Mouse (Mus musculus): ENCODE results near the gene Csad. TPM values are rescaled to one million over a fixed set of nuclear protein-coding genes. Genes with fewer than 3 reads are reported as not detected.
A peak's percentile ranks its signal among the peaks of the same experiment; 100 is the strongest.

Csad gene
- polyA plus RNA-seq, 1 experiment from 2014 or later: 106 TPM

DNA sequence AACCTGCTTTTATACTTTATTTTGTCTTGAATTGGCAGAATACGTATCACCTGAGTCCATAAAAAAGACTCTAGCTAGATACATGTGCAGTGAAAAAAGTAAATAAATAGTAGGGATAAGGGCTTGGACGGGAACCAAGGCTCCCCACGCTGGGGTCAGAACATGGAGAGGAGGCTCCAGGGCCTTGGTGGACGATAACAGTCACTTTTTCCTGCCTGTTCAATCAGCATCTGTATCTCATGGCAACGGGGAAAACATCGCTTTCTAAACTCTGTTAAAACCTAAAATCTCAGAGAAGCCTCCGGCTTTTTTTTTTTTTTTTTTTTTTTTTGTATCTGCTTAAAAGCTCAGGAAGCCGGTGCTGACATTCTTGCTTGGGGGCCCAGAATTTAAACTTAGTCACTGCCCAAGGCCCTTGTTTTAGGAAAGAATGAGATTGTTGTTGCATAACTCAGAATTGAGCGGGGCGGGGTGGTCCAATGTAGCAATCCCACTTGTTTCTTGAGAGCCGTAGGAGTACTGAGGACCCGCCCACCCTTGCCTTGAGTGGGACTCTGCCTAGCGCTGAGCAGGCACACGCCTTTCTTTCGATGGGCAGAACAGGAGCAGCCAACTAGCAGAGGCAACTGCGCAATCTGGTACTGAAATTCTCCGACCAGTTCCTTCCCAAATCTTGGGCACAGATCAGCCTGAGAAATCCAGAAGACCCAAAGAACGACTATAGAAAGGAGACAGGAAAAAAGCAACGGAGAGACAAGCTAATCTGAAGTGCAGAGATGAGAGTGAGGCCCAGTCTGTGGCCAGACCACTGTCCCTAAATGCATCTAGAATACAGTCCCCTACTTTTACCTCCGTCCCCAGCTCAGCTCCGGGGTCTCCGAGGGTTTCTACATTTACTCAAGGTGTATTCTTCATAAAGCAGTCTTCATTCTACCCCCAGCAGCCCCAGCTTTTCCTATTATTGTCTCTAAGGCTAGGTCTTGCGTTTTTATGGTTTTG is 61.3 kb downstream of the Csad start:
- Histone ChIP-seq H3K4me1 (peaks cover 37% of the 10 kb centered on the region), H3K4me2 (replicated peaks) (no peak overlapping the region), H3K9ac (no peak overlapping the region), H3K9me3 (replicated peaks) (no peaks in the 10 kb centered on the region), H3K4me3 (replicated peaks) (no peak overlapping the region), H3K36me3 (no peaks in the 10 kb centered on the region), H3K27me3 (peaks cover 21% of the 10 kb centered on the region), H3K27ac (replicated peaks) (no peak overlapping the region)
- ATAC-seq (ENCODE audit: insufficient number of reproducible peaks, low FRiP score, low TSS enrichment, low read depth): peak; percentile 65; the same call in 1 of the 2 replicates
- WGBS: 40% methylated on average over 23 of the region's 23 CpGs

DNA sequence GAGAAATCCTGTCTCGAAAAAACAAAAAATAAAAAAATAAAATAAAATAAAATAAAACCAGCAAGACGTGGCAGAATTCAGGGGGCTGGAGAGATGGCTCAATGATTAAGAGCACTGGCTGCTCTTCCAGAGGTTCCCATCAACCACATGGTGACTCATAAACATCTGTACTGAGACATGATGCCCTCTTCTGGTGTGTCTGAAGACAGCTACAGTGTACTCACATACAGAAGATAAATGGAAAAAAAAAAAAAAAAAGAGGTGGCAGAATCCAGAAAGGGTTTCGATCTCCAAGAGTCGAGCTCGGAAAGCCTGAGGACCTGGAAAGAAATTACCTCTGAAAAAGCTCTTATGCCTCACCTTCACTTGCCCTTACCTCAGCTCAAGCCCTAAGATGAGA is 63.4 kb downstream of the Csad start:
- WGBS: 89% methylated on average over 5 of the region's 5 CpGs
- Histone ChIP-seq H3K36me3 (no peaks in the 10 kb centered on the region), H3K9ac (no peak overlapping the region), H3K4me1 (peaks cover 38% of the 10 kb centered on the region), H3K27ac (replicated peaks) (no peak overlapping the region), H3K4me3 (replicated peaks) (no peak overlapping the region), H3K9me3 (replicated peaks) (no peaks in the 10 kb centered on the region), H3K4me2 (replicated peaks) (no peak overlapping the region), H3K27me3 (peaks cover 21% of the 10 kb centered on the region)
- no peak for ATAC-seq (ENCODE audit: insufficient number of reproducible peaks, low FRiP score, low TSS enrichment, low read depth)

DNA sequence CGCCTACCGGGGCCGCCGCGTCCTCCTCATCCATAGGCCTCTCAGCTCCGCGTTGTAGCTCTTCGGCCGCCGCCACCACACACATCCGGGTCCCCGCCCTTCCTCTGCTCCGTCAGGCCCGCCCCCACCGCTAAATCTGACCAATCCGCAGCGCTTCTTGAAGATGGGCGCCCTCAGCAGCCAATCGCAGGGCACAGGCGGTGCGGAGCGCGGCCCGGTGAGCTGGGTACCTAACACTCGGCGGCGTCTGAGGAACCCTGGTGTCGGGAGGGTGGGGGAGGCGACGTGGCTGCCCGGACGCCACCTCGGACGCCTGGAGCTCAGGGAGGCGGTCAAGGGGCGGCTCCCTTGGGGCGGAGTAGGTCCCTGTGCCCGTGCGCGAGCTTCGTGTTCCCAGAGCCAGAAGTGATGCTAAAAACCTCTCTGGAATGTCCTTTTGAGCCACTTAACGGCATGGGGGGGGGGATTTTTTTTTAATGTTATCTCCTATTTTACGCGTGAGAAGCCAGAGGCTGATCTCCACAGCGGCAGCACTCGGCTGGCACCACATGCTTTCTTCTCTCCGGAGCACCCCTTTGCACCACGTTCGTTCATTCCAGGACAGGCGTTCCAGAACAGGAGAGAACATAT is 68.3 kb downstream of the Csad start, which contains the start of gene Spryd3:
Spryd3 (minus strand) TSS at position 106 of the 630 bp plus-strand sequence.
- Histone ChIP-seq H3K27me3 (no peaks in the 10 kb centered on the region), H3K4me2 (replicated peaks) (peak within 1 kb of the TSS; percentile 83), H3K36me3 (peaks cover 18% of the 10 kb centered on the region), H3K27ac (replicated peaks) (peak within 1 kb of the TSS; percentile 82), H3K4me3 (replicated peaks) (peak within 1 kb of the TSS; percentile 86), H3K9ac (peak within 1 kb of the TSS; percentile 82), H3K4me1 (peaks cover 14% of the 10 kb centered on the region), H3K9me3 (replicated peaks) (no peaks in the 10 kb centered on the region)
- peak; percentile 99 for ATAC-seq (ENCODE audit: insufficient number of reproducible peaks, low FRiP score, low TSS enrichment, low read depth)
- under 1% methylated on average over 49 of the region's 50 CpGs for WGBS

DNA sequence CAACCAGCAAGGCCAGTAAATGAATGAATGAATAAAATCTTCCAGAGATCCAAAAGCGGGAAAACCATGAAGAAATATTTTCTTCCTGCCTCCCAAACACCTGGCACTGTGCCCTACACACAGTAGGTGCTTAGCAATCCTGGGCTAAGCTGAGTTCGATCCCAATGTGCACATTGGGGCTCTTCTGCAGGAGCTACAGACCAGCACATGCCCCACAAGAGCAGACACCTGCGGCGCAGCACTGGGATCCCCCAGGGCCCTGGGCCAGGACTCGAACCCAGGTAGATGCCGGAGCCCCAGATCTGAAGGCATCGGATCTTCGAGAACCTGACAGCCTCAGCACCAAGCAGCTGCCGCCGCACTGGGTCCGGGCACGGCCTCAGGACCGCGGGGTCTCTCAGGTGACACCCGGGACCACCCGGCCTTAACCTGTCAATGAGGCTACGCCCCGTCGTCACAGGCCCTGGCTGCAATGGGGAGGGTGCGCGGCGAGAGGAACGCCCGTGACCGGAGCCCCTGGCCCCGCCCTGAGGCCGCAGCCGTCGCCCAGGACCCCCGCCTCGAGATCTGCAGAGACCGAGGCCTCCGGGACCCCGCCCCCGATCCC is 68.9 kb downstream of the Csad start:
- Histone ChIP-seq H3K9me3 (replicated peaks) (no peaks in the 10 kb centered on the region), H3K4me2 (replicated peaks) (peak overlapping the region; percentile 83), H3K4me3 (replicated peaks) (peak overlapping the region; percentile 86), H3K27me3 (no peaks in the 10 kb centered on the region), H3K27ac (replicated peaks) (peak overlapping the region; percentile 82), H3K4me1 (peaks cover 14% of the 10 kb centered on the region), H3K36me3 (peaks cover 23% of the 10 kb centered on the region), H3K9ac (peak overlapping the region; percentile 82)
- 2% methylated on average over 31 of the region's 35 CpGs for WGBS
- ATAC-seq (ENCODE audit: insufficient number of reproducible peaks, low FRiP score, low TSS enrichment, low read depth): peak; percentile 71; the same call in 1 of the 2 replicates

GRCm38 (mm10) chr15:102134709-102135108 is 69.8 kb downstream of the Csad start:
- H3K4me3 ChIP-seq (replicated peaks): peak overlapping the region; percentile 86
- no peaks in the 10 kb centered on the region for H3K9me3 ChIP-seq (replicated peaks)
- no peaks in the 10 kb centered on the region for H3K27me3 ChIP-seq
- H3K4me2 ChIP-seq (replicated peaks): peak overlapping the region; percentile 83; the same call in 1 of the 2 replicates
- 84% methylated on average over 2 of the region's 2 CpGs for WGBS
- H3K27ac ChIP-seq (replicated peaks): no peak overlapping the region
- peaks cover 33% of the 10 kb centered on the region for H3K36me3 ChIP-seq
- peaks cover 14% of the 10 kb centered on the region for H3K4me1 ChIP-seq
- no peak overlapping the region for H3K9ac ChIP-seq
- ATAC-seq (ENCODE audit: insufficient number of reproducible peaks, low FRiP score, low TSS enrichment, low read depth): no peak

- H3K4me3 ChIP-seq (replicated peaks): no peak overlapping the region
- H3K9ac ChIP-seq: no peak overlapping the region
- no peaks in the 10 kb centered on the region for H3K27me3 ChIP-seq
- peaks cover 46% of the 10 kb centered on the region for H3K36me3 ChIP-seq
- no peak for ATAC-seq (ENCODE audit: insufficient number of reproducible peaks, low FRiP score, low TSS enrichment, low read depth)
- H3K4me1 ChIP-seq: peaks cover 14% of the 10 kb centered on the region
- H3K9me3 ChIP-seq (replicated peaks): no peaks in the 10 kb centered on the region
- WGBS: 79% methylated on average over 9 of the region's 9 CpGs
- no peak overlapping the region for H3K4me2 ChIP-seq (replicated peaks)
- H3K27ac ChIP-seq (replicated peaks): no peak overlapping the region; the same call in 1 of the 2 replicates
Measured at GRCm38 (mm10) chr15:102133314-102133713, 71.2 kb downstream of the Csad start.

Other genes starting within 250 kb of the Csad start
- 131 and 181 TPM in 2 replicates for gene Krt8, start 200.2 kb downstream of the Csad start, polyA plus RNA-seq (2015; fragmentation: Nextera tagmentation; extraction: Ambion mirVana)
- gene Krt18, start 176.5 kb downstream of the Csad start, polyA plus RNA-seq (2015; fragmentation: Nextera tagmentation; extraction: Ambion mirVana): 87.8 and 119 TPM in 2 replicates
- gene Eif4b, start 131.0 kb downstream of the Csad start, polyA plus RNA-seq (2015; fragmentation: Nextera tagmentation; extraction: Ambion mirVana): 107 and 113 TPM in 2 replicates
- gene Tns2, start 104.3 kb downstream of the Csad start, polyA plus RNA-seq (2015; fragmentation: Nextera tagmentation; extraction: Ambion mirVana): 45.5 and 57.2 TPM in 2 replicates
- 27.4 and 31.7 TPM in 2 replicates for gene Spryd3, start 68.5 kb downstream of the Csad start, polyA plus RNA-seq (2015; fragmentation: Nextera tagmentation; extraction: Ambion mirVana)
- 8.3 and 8.8 TPM in 2 replicates for gene Igfbp6, start 60.4 kb downstream of the Csad start, polyA plus RNA-seq (2015; fragmentation: Nextera tagmentation; extraction: Ambion mirVana)
- 0.21 and 0.41 TPM in 2 replicates for gene Soat2, start 54.2 kb downstream of the Csad start, polyA plus RNA-seq (2015; fragmentation: Nextera tagmentation; extraction: Ambion mirVana)
- 61.5 and 62.7 TPM in 2 replicates for gene Zfp740, start 1.5 kb downstream of the Csad start, polyA plus RNA-seq (2015; fragmentation: Nextera tagmentation; extraction: Ambion mirVana)
- 5.8 and 6.8 TPM in 2 replicates for gene Itgb7, start 27.2 kb upstream of the Csad start, polyA plus RNA-seq (2015; fragmentation: Nextera tagmentation; extraction: Ambion mirVana)
- 112 and 123 TPM in 2 replicates for gene Rarg, start 52.8 kb upstream of the Csad start, polyA plus RNA-seq (2015; fragmentation: Nextera tagmentation; extraction: Ambion mirVana)
- gene Gm9918, start 65.8 kb upstream of the Csad start, polyA plus RNA-seq (2015; fragmentation: Nextera tagmentation; extraction: Ambion mirVana): 1.6 and 1.7 TPM in 2 replicates
- 84.0 and 88.6 TPM in 2 replicates for gene Mfsd5, start 74.7 kb upstream of the Csad start, polyA plus RNA-seq (2015; fragmentation: Nextera tagmentation; extraction: Ambion mirVana)
- 20.2 and 24.5 TPM in 2 replicates for gene Espl1, start 91.5 kb upstream of the Csad start, polyA plus RNA-seq (2015; fragmentation: Nextera tagmentation; extraction: Ambion mirVana)
- 398 and 407 TPM in 2 replicates for gene Pfdn5, start 121.4 kb upstream of the Csad start, polyA plus RNA-seq (2015; fragmentation: Nextera tagmentation; extraction: Ambion mirVana)
- gene Myg1, start 127.0 kb upstream of the Csad start, polyA plus RNA-seq (2015; fragmentation: Nextera tagmentation; extraction: Ambion mirVana): 95.6 and 99.4 TPM in 2 replicates
- gene Aaas, start 146.0 kb upstream of the Csad start, polyA plus RNA-seq (2015; fragmentation: Nextera tagmentation; extraction: Ambion mirVana): 61.2 and 63.0 TPM in 2 replicates
- gene Sp7, start 162.5 kb upstream of the Csad start, polyA plus RNA-seq (2015; fragmentation: Nextera tagmentation; extraction: Ambion mirVana): 35.4 and 35.8 TPM in 2 replicates
- gene Sp1, start 201.4 kb upstream of the Csad start, polyA plus RNA-seq (2015; fragmentation: Nextera tagmentation; extraction: Ambion mirVana): 10.0 and 11.8 TPM in 2 replicates
- gene Amhr2, start 240.6 kb upstream of the Csad start, polyA plus RNA-seq (2015; fragmentation: Nextera tagmentation; extraction: Ambion mirVana): 0.59 and 0.75 TPM in 2 replicates